Mouse (Mus musculus): ENCODE data around the gene Plk2. TPM values are rescaled to one million over a fixed set of nuclear protein-coding genes. Genes with fewer than 3 reads are reported as not detected.

Plk2 gene
- polyA plus RNA-seq, 3 experiments from 2014 or later = 1.6 to 4.5 (median 3.6) TPM

GRCm38 (mm10) chr13:110412572-110413209 is 17.8 kb downstream of the Plk2 start:
- no peak for ATAC-seq

GRCm38 (mm10) chr13:110418656-110419055 is 23.8 kb downstream of the Plk2 start:
- no peak for ATAC-seq

DNA sequence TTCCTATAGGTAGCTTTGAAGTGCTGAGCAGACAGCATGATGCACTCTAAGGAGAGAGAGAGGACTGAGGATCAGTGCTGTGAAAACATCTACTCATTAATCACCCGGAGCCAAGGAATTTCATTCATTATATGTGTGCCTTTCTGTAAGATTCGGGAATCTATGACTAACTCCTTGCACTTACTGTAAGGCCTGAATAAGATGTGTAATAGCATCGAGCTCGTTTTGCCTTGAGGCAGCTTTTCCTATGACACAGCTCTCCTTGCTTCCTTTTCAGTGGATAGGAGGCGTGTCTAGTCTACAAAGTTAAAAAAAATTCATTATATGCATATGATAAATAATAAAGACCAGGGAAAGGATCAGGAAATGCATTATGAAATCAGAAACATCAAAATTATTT is 24.8 kb downstream of the Plk2 start:
- ATAC-seq = no peak

DNA sequence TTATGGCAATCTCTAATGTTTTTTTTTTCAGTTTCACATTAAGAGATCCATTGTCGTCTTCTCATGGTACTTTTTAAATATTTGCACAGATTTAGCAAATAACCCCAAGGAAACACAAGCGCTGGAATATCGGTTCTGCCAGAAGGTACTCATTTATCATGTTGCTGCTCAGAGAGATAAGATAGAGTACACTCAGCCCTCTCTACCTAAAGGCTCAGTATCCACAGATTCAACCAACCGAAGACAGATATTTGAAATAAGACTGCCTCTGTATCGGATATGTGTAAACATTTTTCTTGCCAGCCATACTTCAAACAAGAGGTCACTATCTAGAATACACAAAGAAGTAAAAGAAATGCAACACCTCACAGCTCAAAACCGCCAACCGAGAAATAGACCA is 27.6 kb downstream of the Plk2 start:
- ATAC-seq = no peak

DNA sequence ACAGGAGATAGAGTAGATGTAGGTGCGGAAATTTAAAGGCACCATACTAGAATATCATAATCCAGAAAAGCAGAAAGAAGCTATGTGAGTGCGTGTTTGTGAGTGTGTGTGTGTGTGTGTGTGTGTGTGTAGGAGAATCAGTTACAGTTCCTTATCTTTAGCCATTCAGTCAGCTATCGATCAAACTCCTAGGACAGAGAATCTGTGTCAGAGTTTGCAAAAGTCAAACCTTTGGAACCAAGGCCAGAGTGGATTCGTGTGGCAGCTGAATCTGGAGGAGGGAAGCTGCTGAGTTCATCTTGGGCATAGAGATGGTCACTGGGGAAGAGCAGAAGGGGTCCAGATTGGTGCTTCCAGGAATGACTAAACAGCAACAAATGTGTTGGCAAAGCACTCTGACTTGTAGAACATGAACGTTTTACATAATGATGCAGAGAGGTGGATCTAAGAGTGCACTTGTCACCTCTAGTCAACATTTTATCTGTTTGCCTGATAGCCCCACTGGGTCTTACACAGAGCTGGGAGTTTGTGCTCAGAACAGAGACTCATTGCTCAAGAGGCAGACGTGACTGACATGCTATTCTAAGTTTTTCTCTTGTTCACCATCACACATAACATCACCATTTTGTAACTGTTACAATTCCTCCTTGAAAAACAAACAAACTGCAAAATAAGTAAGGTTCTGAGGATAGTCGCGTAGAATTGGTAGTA is 30.8 kb downstream of the Plk2 start:
- no peak for ATAC-seq

DNA sequence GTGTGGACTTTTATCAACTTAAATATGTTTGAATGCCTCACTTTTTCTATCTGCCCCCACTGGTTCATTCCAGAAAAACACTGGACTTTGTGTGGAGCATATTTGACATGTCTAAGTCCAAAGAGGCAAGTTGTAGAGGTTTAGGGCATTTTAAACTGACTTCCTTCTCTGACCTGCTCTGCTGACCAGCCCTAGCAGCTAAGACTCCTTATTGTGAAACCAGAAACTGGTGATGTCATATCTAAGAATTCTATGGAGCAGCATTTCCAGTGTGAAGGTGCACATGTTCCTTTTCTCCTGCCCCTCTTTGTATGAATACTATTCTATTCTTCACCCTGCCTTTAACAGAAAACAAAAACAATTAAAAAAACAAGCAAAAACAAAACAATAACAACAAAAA is 36.5 kb downstream of the Plk2 start:
- no peak for ATAC-seq

GRCm38 (mm10) chr13:110432062-110432566 is 37.3 kb downstream of the Plk2 start:
- ATAC-seq = no peak

DNA sequence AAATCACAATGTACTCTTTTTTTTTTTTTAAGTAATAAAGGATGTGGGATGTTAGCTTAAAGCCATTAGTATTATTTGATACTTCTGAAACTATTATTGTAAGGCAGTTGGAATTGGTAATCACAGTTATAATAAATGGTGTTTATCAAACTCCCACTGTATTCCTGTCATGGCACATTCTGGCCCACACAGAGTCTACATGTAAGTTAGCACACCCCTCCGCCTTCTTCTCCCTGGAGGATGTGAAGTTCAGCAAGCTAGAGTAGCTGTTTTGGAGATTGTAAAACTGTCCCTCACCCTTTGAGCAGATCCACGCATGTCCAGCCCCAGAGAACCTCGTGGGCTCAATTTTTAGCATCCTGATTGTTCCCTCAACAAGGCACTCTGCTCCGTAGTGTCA is 37.8 kb downstream of the Plk2 start:
- no peak for ATAC-seq

GRCm38 (mm10) chr13:110436692-110437091 is 41.8 kb downstream of the Plk2 start:
- ATAC-seq = no peak

GRCm38 (mm10) chr13:110438624-110439023 is 43.8 kb downstream of the Plk2 start:
- ATAC-seq = no peak

DNA sequence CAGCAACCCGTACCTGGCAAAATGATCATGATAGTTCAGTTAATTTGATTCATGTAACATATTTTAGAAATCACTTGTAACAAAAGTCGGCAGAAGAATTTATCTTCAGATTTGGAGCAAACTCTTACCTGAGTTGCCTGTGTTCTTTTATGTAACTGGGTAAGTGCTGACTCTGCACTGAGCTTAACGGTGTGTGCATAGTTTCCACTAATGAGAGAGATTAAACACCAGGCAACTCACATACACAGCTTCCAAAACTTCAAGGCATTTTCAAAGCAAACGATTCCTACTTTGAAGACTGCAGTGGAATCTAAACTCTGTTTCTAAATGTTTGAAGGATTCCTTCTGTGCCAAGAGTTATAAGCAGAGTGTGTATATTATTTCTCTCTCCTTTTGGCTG is 49.5 kb downstream of the Plk2 start:
- no peak for ATAC-seq

DNA sequence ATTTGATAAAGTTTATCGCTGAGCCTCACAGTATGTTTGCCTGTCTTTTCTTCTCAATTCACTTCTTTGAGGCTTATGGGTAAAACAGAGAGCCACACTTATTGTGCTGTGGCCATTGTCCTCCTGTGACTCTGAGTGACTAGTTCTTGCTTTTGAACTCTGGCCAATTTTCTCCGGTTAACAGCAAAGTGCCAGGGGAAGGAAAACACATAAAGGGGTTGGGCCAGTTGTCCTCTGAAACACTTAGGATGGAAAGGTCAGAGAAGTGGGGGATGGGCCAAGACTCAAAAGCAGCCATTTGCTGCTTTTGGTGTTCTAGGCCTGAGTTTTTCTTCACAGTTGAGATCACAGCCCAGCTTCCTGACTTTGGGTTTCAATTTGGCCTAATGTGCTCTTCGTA is 50.0 kb downstream of the Plk2 start:
- ATAC-seq = no peak

GRCm38 (mm10) chr13:110446434-110446833 is 51.6 kb downstream of the Plk2 start:
- no peak for ATAC-seq

DNA sequence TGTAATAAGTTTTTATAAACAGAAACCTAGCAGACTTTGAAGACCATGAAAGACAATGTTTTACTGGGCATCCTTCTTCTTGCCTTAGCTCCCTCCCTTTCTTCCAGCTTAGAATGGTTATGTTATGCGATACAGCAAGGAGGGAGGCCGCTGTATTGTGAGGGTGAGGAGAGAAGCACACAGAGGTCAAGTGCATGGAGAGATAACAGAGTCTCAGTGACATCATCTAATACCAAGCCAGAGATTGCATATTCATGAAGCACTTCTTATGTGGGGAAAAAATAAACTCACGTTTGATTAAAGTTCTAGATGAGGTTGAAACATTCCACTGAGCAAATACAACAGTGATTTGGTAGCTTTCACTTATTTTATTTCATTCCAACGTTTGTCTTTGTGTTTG is 55.2 kb downstream of the Plk2 start:
- no peak for ATAC-seq

Other genes starting within 250 kb of the Plk2 start
- not detected for gene Rab3c, start 114.0 kb upstream of the Plk2 start, polyA plus RNA-seq (2017; shearing (Covaris generic))
- under 1 TPM in 1 of 3 experiments, not detected in 2; 0.29 TPM for gene Gapt, start 37.8 kb upstream of the Plk2 start, polyA plus RNA-seq (2017; shearing (Covaris generic))